Mouse (Mus musculus): Measurements from ENCODE around the gene Etv4. TPM values are rescaled to one million over a fixed set of nuclear protein-coding genes. Genes with fewer than 3 reads are reported as not detected.
A peak's percentile ranks its signal among the peaks of the same experiment; 100 is the strongest.

The Etv4 gene
- polyA plus RNA-seq, 1 experiment from 2014 or later: 14.7 TPM

DNA sequence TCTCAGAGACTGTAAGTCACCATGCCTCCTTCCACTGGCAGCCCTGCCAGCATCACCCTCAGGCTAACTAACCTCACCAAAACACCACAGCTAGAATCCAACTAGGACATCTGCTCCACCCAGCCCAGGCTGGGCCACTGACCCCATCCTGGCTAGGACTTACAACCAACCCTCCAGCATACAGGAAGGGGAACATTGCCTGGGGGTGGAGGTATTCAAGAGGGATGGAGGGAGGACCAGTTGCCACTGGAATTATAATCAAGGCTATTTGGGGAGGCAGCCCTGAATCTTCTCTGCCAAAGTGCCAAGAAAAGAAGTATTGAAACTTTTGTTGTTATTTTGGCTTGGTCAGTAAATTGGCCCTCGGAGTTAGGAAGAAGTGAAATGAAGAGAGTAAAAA is 2.0 kb downstream of the Etv4 start:
- H3K36me3 ChIP-seq (ENCODE audit: control insufficient read depth, insufficient read depth, low read length): no peaks in the 10 kb centered on the region
- 0 out of 2 replicates have a peak overlapping the region, but pooled peaks have one; percentile 8 for H3K4me2 ChIP-seq (ENCODE audit: low read depth, low read length)
- no peak overlapping the region for H3K9ac ChIP-seq (replicated peaks; ENCODE audit: low read depth, low read length)
- ATAC-seq (ENCODE audit: low read depth): no peak
- peaks cover 43% of the 10 kb centered on the region for H3K27me3 ChIP-seq (ENCODE audit: control insufficient read depth, insufficient read depth, low read length)
- H3K9me3 ChIP-seq (ENCODE audit: control insufficient read depth, low read length): no peaks in the 10 kb centered on the region
- peaks cover 11% of the 10 kb centered on the region; the same call in 1 of the 2 replicates for H3K4me1 ChIP-seq (ENCODE audit: control insufficient read depth, insufficient read depth, low read length)
- 33% methylated on average over 1 of the region's 1 CpGs for WGBS
- H3K27ac ChIP-seq (ENCODE audit: low read depth, low read length): no peak overlapping the region
- no peak overlapping the region for H3K4me3 ChIP-seq (ENCODE audit: low read depth, low read length)

DNA sequence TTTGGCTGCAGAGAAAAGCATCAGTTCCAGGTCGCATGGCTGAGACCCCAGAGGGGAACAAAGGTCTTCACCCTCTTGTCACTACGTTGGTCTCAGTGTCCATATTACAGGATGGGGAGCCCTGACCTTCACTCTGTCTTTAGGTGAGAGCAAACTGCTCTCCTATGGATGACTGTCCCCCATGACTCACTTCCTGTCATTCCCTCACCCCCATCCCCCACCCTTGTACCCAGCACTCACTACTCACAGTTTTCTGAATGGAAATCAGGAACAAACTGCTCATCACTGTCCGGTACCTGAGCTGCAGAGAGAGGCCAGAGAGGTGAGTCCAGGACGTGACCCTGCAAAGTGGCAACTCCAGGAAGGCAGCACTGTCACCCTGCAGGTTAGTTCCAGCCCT is 8.3 kb downstream of the Etv4 start:
- H3K4me1 ChIP-seq (ENCODE audit: control insufficient read depth, insufficient read depth, low read length): peaks cover 4% of the 10 kb centered on the region; the same call in 1 of the 2 replicates
- H3K36me3 ChIP-seq (ENCODE audit: control insufficient read depth, insufficient read depth, low read length): no peaks in the 10 kb centered on the region
- no peak for ATAC-seq (ENCODE audit: low read depth)
- peaks cover 7% of the 10 kb centered on the region for H3K27me3 ChIP-seq (ENCODE audit: control insufficient read depth, insufficient read depth, low read length)
- no peak overlapping the region for H3K9ac ChIP-seq (replicated peaks; ENCODE audit: low read depth, low read length)
- no peak overlapping the region for H3K4me3 ChIP-seq (ENCODE audit: low read depth, low read length)
- no peaks in the 10 kb centered on the region for H3K9me3 ChIP-seq (ENCODE audit: control insufficient read depth, low read length)
- no peak overlapping the region for H3K27ac ChIP-seq (ENCODE audit: low read depth, low read length)
- no peak overlapping the region for H3K4me2 ChIP-seq (ENCODE audit: low read depth, low read length)
- 85% methylated on average over 4 of the region's 4 CpGs for WGBS

DNA sequence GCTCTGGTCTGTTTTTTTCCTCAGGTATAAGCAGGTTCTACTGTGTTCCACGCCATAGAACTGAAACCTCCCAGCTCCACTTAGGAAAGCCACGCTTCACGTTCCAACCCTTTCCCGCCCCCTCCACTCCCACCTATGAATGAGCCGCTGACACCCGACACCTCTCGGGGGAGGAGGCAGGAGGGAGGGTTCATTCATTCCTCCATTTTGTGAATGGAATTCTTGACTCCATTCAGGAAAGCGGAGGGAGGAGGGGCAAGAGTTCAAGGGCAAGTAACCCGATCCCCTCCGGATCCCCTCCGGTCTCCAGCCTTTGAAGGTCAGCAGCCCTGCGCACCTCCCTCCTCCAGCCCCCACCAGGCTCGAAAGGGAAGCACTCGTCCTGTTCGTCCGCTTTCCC is 12.7 kb downstream of the Etv4 start:
- Histone ChIP-seq H3K27ac (ENCODE audit: low read depth, low read length) (no peak overlapping the region), H3K9ac (replicated peaks; ENCODE audit: low read depth, low read length) (0 out of 2 replicates have a peak overlapping the region, but pooled peaks have one; percentile 11), H3K4me2 (ENCODE audit: low read depth, low read length) (peak overlapping the region; percentile 44), H3K36me3 (ENCODE audit: control insufficient read depth, insufficient read depth, low read length) (peaks cover 14% of the 10 kb centered on the region; the same call in 1 of the 2 replicates), H3K4me1 (ENCODE audit: control insufficient read depth, insufficient read depth, low read length) (peaks cover 4% of the 10 kb centered on the region; the same call in 1 of the 2 replicates), H3K9me3 (ENCODE audit: control insufficient read depth, low read length) (no peaks in the 10 kb centered on the region), H3K4me3 (ENCODE audit: low read depth, low read length) (peak overlapping the region; percentile 16; the same call in 1 of the 2 replicates), H3K27me3 (ENCODE audit: control insufficient read depth, insufficient read depth, low read length) (peaks cover 6% of the 10 kb centered on the region; the same call in 1 of the 2 replicates)
- WGBS: 0% methylated on average over 16 of the region's 16 CpGs
- ATAC-seq (ENCODE audit: low read depth): no peak

DNA sequence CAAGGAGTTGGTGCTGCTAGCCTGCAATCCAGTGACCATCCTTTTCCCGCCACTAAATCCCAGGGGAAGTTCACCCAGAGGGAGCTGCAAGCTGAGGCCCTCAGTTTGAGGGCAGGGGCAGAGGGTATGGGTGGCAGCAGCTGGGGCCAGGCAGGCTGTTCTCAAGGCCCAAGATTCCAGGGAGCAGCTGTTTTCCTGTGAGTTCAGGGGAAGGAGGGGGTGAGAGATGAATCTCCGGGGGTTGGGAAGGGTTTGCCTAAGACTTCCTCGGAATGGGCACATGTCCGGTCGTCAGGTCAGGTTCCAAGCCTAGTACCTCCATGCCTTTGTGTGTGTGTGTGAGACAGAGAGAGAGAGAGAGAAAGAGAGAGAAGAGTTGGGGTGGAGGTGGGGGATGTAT is 13.1 kb downstream of the Etv4 start:
- no peak for ATAC-seq (ENCODE audit: low read depth)
- WGBS: 12% methylated on average over 5 of the region's 5 CpGs
- no peak overlapping the region for H3K9ac ChIP-seq (replicated peaks; ENCODE audit: low read depth, low read length)
- no peak overlapping the region for H3K4me3 ChIP-seq (ENCODE audit: low read depth, low read length)
- H3K27ac ChIP-seq (ENCODE audit: low read depth, low read length): no peak overlapping the region
- H3K4me1 ChIP-seq (ENCODE audit: control insufficient read depth, insufficient read depth, low read length): peaks cover 4% of the 10 kb centered on the region; the same call in 1 of the 2 replicates
- no peaks in the 10 kb centered on the region for H3K9me3 ChIP-seq (ENCODE audit: control insufficient read depth, low read length)
- peaks cover 6% of the 10 kb centered on the region; the same call in 1 of the 2 replicates for H3K27me3 ChIP-seq (ENCODE audit: control insufficient read depth, insufficient read depth, low read length)
- no peak overlapping the region for H3K4me2 ChIP-seq (ENCODE audit: low read depth, low read length)
- H3K36me3 ChIP-seq (ENCODE audit: control insufficient read depth, insufficient read depth, low read length): peaks cover 17% of the 10 kb centered on the region

DNA sequence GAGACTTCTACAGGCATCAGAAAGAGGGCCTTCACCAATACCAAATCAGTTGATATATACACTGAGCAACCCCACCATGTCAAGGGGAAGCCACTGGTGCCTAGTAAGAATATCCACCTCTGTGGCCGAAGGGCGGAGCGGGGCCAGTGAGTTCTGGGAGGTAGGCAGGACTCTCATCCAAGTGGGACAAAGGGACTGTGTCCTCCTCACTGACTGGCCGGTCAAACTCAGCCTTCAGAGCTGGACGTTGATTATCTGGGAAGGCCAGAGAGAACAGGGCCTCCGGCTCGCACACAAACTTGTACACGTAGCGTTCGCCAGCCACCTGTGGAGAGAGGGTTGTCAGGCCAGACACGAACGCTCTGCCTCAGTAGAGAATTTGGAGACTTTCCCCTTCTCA is 14.9 kb downstream of the Etv4 start:
- no peak overlapping the region for H3K4me3 ChIP-seq (ENCODE audit: low read depth, low read length)
- peaks cover 34% of the 10 kb centered on the region for H3K36me3 ChIP-seq (ENCODE audit: control insufficient read depth, insufficient read depth, low read length)
- no peak overlapping the region for H3K4me2 ChIP-seq (ENCODE audit: low read depth, low read length)
- H3K27me3 ChIP-seq (ENCODE audit: control insufficient read depth, insufficient read depth, low read length): 0 out of 2 replicates have a peak, but pooled peaks cover 6% of the 10 kb centered on the region
- 92% methylated on average over 12 of the region's 12 CpGs for WGBS
- no peaks in the 10 kb centered on the region for H3K9me3 ChIP-seq (ENCODE audit: control insufficient read depth, low read length)
- ATAC-seq (ENCODE audit: low read depth): no peak
- H3K9ac ChIP-seq (replicated peaks; ENCODE audit: low read depth, low read length): no peak overlapping the region
- H3K27ac ChIP-seq (ENCODE audit: low read depth, low read length): no peak overlapping the region
- H3K4me1 ChIP-seq (ENCODE audit: control insufficient read depth, insufficient read depth, low read length): peaks cover 4% of the 10 kb centered on the region; the same call in 1 of the 2 replicates

DNA sequence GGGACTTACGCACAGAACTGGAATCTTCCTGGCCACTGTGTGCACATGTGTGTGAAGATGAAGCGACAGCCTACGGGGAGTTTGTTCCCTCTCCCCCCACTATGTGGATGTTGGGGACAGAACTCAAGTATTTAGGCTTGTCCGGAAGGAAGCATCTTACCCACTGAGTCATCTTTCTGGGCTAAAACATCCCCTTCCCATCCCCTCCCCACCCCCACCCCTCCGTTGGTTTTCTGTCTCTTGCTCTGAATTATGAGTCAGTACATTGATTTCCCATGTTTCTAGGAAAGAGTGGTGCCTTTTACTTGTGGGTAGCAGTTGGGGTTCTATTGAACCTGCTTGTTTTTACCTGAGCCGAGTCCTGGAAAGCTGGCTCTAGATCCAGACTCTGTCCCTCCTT is 16.4 kb downstream of the Etv4 start:
- no peak overlapping the region for H3K4me3 ChIP-seq (ENCODE audit: low read depth, low read length)
- 92% methylated on average over 6 of the region's 6 CpGs for WGBS
- peaks cover 47% of the 10 kb centered on the region for H3K36me3 ChIP-seq (ENCODE audit: control insufficient read depth, insufficient read depth, low read length)
- no peaks in the 10 kb centered on the region for H3K9me3 ChIP-seq (ENCODE audit: control insufficient read depth, low read length)
- H3K4me2 ChIP-seq (ENCODE audit: low read depth, low read length): no peak overlapping the region
- H3K9ac ChIP-seq (replicated peaks; ENCODE audit: low read depth, low read length): no peak overlapping the region
- 0 out of 2 replicates have a peak, but pooled peaks cover 3% of the 10 kb centered on the region for H3K27me3 ChIP-seq (ENCODE audit: control insufficient read depth, insufficient read depth, low read length)
- H3K27ac ChIP-seq (ENCODE audit: low read depth, low read length): no peak overlapping the region
- ATAC-seq (ENCODE audit: low read depth): no peak
- peaks cover 4% of the 10 kb centered on the region; the same call in 1 of the 2 replicates for H3K4me1 ChIP-seq (ENCODE audit: control insufficient read depth, insufficient read depth, low read length)

DNA sequence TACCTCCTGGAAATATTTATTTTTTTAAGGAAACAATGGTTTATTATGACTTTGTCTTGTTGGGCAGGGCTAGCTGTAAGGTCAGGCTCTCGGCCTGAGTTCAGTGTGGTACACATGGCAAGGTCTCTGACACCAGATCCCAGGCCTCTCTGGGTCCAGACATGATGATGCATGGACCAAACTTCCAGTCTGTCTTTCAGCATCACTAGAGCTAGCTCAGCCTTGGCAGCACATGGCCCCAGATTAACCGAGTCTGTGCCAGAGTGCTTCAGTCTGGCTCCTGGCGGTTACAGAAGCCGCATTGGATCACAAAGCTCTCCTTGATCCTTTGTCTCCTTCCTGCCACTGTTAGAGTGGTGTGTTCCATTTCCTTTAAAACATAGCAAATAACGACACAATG is 17.8 kb downstream of the Etv4 start:
- H3K36me3 ChIP-seq (ENCODE audit: control insufficient read depth, insufficient read depth, low read length): peaks cover 54% of the 10 kb centered on the region

DNA sequence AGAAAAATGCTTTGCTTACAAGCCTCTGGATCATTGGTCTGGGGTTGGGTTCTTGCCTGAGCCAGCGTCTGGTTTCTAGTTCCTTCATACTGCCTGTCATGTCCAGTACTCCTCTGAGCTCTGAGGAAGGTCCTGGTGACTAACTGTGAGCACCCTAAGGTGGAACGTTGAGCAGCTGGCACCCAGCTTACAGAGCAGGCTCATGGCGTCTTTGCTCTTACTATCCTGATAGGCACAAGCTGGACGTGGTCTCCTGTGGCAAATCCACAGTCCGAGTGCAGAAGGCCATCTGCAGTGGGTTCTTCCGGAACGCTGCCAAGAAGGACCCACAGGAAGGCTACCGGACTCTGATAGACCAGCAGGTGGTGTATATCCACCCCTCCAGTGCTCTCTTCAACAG is 20.6 kb downstream of the Etv4 start:
- Histone ChIP-seq H3K27me3 (ENCODE audit: control insufficient read depth, insufficient read depth, low read length) (no peaks in the 10 kb centered on the region), H3K4me1 (ENCODE audit: control insufficient read depth, insufficient read depth, low read length) (no peaks in the 10 kb centered on the region), H3K36me3 (ENCODE audit: control insufficient read depth, insufficient read depth, low read length) (peaks cover 64% of the 10 kb centered on the region), H3K9ac (replicated peaks; ENCODE audit: low read depth, low read length) (no peak overlapping the region), H3K27ac (ENCODE audit: low read depth, low read length) (no peak overlapping the region), H3K4me2 (ENCODE audit: low read depth, low read length) (no peak overlapping the region), H3K4me3 (ENCODE audit: low read depth, low read length) (no peak overlapping the region), H3K9me3 (ENCODE audit: control insufficient read depth, low read length) (no peaks in the 10 kb centered on the region)
- ATAC-seq (ENCODE audit: low read depth): no peak
- WGBS: 96% methylated on average over 8 of the region's 8 CpGs

More for the DNA sequence above, 17.8 kb downstream of the Etv4 start:
- no peak for ATAC-seq (ENCODE audit: low read depth)
- H3K27me3 ChIP-seq (ENCODE audit: control insufficient read depth, insufficient read depth, low read length): 0 out of 2 replicates have a peak, but pooled peaks cover 3% of the 10 kb centered on the region
- H3K9ac ChIP-seq (replicated peaks; ENCODE audit: low read depth, low read length): no peak overlapping the region
- no peak overlapping the region for H3K27ac ChIP-seq (ENCODE audit: low read depth, low read length)
- H3K4me1 ChIP-seq (ENCODE audit: control insufficient read depth, insufficient read depth, low read length): peaks cover under 1% of the 10 kb centered on the region; the same call in 1 of the 2 replicates
- H3K9me3 ChIP-seq (ENCODE audit: control insufficient read depth, low read length): no peaks in the 10 kb centered on the region
- WGBS: 58% methylated on average over 5 of the region's 5 CpGs
- no peak overlapping the region for H3K4me3 ChIP-seq (ENCODE audit: low read depth, low read length)
- no peak overlapping the region for H3K4me2 ChIP-seq (ENCODE audit: low read depth, low read length)

DNA sequence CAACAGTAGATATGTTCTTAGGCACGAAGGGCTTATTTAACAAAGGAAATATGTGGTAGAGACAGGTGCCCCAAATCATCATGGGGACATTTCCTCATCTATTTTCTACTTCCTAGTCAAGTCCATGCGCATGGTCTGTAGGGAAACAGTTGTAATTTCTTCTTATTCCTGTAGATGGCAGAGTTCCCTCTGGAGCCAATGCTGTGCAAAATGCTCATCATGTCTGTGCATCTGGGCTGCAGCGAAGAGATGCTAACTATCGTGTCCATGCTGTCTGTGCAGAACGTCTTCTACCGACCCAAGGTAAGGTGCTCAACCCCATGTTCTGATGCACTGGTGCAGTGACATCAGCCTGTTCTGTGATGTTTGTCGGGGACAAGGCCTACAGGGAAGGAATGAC is 21.4 kb downstream of the Etv4 start:
- H3K36me3 ChIP-seq (ENCODE audit: control insufficient read depth, insufficient read depth, low read length): peaks cover 62% of the 10 kb centered on the region
- no peak overlapping the region for H3K4me3 ChIP-seq (ENCODE audit: low read depth, low read length)
- no peaks in the 10 kb centered on the region for H3K9me3 ChIP-seq (ENCODE audit: control insufficient read depth, low read length)
- H3K4me1 ChIP-seq (ENCODE audit: control insufficient read depth, insufficient read depth, low read length): no peaks in the 10 kb centered on the region
- no peak overlapping the region for H3K4me2 ChIP-seq (ENCODE audit: low read depth, low read length)
- WGBS: 54% methylated on average over 7 of the region's 7 CpGs
- H3K27ac ChIP-seq (ENCODE audit: low read depth, low read length): no peak overlapping the region
- H3K27me3 ChIP-seq (ENCODE audit: control insufficient read depth, insufficient read depth, low read length): no peaks in the 10 kb centered on the region
- ATAC-seq (ENCODE audit: low read depth): no peak
- no peak overlapping the region for H3K9ac ChIP-seq (replicated peaks; ENCODE audit: low read depth, low read length)
